Mouse (Mus musculus): ENCODE measurements around the gene Astn1. TPM values are rescaled to one million over a fixed set of nuclear protein-coding genes. Genes with fewer than 3 reads are reported as not detected.

Astn1 gene
- total RNA-seq, 2 experiments from 2014 or later, result not detected

GRCm38 (mm10) chr1:158700147-158700546 is 338.1 kb downstream of the Astn1 start:
- ATAC-seq (replicated peaks; ENCODE audit: low FRiP score, poor library complexity, severe bottlenecking), result no peak

GRCm38 (mm10) chr1:158701336-158701735 is 339.3 kb downstream of the Astn1 start:
- no peak for ATAC-seq (replicated peaks; ENCODE audit: low FRiP score, poor library complexity, severe bottlenecking)

GRCm38 (mm10) chr1:158713301-158714095 is 351.4 kb downstream of the Astn1 start:
- no peak for ATAC-seq (replicated peaks; ENCODE audit: low FRiP score, poor library complexity, severe bottlenecking)

- no peak for ATAC-seq (replicated peaks; ENCODE audit: low FRiP score, poor library complexity, severe bottlenecking)
Measured at GRCm38 (mm10) chr1:158732868-158733496, 370.9 kb downstream of the Astn1 start.

GRCm38 (mm10) chr1:158739132-158739919 is 377.3 kb downstream of the Astn1 start:
- no peak for ATAC-seq (replicated peaks; ENCODE audit: low FRiP score, poor library complexity, severe bottlenecking)

- ATAC-seq (replicated peaks; ENCODE audit: low FRiP score, poor library complexity, severe bottlenecking), result no peak
Measured at GRCm38 (mm10) chr1:158740161-158740766, 378.2 kb downstream of the Astn1 start.

GRCm38 (mm10) chr1:158740949-158741348 is 378.9 kb downstream of the Astn1 start:
- no peak for ATAC-seq (replicated peaks; ENCODE audit: low FRiP score, poor library complexity, severe bottlenecking)

Other genes starting within 250 kb of the Astn1 start
- gene Brinp2, start 5.9 kb upstream of the Astn1 start, total RNA-seq (2015; ENCODE audit: low replicate concordance), result 2.1 and 6.3 TPM in 2 replicates
- 4.0 and 5.9 TPM in 2 replicates for gene Brinp2, start 5.9 kb upstream of the Astn1 start, total RNA-seq (2017; ENCODE audit: low replicate concordance)

Data from erythroblast, adult 5-6 weeks (primary cell).